Mouse (Mus musculus) gonadal fat pad, adult 2 months (tissue): ENCODE measurements at regions not wholly inside any gene's neighbourhood (a gene's known extent, or its start where the extent isn't known, plus 50 kb on each side); places are given as distances from the start of the nearest gene placed in this dataset.
A peak's percentile ranks its signal among the peaks of the same experiment; 100 is the strongest.

Experiments
- DNase-seq: peaks from one replicate; pipeline ENCODE4 v3.0.0-alpha.2; 2012; ENCODE audit warnings: low read depth

DNA sequence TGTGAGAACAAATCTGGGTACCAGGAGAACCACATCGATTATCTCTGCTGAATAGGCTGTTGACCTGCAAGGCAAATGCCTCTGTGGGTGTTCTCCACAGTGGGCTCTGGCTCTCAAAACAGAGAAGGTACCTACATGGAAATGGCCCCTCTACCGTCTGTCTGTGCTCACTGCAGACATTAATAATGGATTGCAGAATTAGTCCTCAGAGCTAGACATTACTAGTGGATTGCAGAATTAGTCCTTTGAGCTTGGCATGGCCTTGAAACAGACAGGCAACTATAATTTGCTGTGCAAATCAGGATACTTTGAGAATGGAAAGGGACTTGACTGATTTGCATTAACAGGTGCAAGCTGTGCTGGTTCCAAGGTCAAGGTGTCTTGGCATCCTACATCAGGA lies 77.3 kb upstream of the Gm26897 start:
- no peak for DNase-seq

DNA sequence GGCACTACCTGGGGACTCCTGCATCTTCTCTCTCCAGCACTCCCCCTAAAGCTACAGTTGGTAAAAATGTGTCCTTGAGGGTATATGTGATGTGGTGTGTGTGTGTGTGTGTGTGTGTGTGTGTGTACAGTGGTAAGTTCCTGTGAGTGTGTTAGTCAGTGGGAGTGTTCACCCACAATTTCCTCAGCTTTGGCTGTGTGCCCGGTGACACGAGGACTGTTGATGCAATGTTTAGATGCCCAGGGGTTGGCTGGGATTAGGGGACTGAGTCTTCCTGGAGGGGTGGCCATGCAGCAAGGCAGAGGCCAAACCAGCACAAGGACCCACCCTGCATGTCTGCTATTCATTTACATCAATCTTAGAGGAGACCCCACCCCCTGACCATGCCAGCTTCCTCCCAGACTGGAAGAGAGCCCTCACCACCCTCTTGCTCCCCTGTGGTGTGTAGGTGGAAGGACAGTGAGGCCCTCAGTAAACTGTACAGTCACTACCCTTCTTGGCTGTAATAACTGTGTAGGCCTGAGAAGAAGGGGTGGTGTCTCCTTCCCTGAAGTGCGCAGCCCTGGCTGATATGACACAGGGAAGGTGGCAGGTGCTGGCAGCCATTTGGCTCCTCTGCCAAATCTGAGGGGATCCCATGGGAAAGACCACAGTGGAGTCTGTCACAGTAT lies 75.8 kb upstream of the Gm26897 start:
- DNase-seq: no peak

GRCm38 (mm10) chr5:111659229-111659628 lies 74.5 kb upstream of the Gm26897 start:
- DNase-seq: no peak

DNA sequence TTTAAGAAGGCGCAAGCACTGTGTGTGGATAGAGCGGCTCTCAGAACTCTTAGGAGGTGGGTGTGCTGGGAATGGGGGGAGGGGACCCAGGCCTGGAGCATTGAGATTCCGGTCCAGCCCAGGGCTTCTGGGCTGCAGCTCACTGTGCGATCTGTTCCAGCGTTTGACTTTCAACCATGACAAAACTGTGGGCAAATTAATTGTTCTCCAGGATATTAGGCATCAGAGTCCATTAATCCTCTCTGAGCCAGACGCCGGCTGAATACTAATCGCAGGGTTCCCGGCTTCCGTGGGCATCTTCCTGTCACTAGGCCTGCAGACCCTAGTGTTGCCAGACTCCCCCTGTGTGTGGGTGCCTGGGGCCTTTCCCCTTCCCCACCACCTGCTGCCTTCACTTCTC lies 73.3 kb upstream of the Gm26897 start:
- DNase-seq: no peak

DNA sequence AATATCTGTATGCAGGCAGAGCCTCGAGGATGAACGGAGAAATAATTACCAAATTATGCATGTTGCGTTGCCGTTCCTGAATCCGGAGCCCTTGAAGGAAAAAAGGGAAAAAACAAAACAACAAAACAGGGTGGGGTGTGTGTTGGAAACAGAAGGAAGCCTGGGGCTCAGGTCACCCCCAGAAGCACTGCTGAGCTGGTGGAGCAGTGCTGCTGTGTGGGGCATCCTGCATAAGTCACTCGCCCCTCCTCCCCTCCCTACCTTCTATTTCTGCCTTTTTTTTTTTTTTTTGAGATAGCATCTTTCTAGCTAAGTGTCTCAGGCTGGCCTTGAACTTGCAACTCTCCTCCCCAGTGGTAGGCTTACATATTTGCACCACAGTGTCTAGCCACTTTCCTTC lies 72.8 kb upstream of the Gm26897 start:
- DNase-seq: no peak

- no peak for DNase-seq
These were observed 71.8 kb upstream of the Gm26897 start for GRCm38 (mm10) chr5:111661971-111662370.

DNA sequence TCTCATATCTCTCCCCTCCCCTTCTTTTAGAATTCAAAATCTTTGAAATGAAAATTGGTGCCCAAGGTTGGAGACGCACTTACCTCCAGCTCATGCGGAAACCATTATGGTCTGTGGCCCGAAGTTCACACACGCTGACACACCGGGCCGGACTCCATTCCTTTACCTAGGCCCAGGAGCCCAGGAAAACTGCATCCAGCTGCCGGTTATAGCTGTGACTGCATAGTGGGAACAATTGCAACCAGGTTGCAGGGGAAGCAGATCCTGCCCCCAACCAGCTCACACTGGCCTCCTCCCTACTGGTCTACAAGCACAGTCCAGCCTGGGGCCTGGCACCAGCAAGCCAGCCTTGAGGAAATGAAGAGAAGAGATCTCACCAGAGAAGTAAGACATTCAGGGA lies 69.9 kb upstream of the Gm26897 start:
- no peak for DNase-seq

- DNase-seq: no peak
These were observed 68.3 kb upstream of the Gm26897 start for GRCm38 (mm10) chr5:111665406-111665805.

- DNase-seq: no peak
These were observed 67.7 kb upstream of the Gm26897 start for GRCm38 (mm10) chr5:111666007-111666406.

DNA sequence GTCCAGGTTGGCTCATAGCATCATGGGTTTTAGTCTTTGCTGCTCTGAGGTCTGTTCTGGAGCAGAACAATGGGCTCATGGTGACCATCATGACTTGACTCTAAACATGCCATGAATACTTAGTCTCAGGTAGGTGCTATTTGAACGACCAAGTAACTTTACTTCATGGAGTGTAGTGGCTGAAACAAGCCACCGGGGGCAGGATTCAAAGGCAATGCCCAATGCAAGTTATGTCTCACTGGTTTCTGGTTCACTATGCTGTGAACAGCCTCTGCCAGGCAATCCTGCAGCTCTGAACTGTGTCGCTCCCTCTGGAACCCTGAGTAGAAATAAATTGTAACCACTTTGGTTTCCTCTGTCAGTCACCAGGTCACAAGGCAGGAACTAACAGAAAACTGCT lies 65.8 kb upstream of the Gm26897 start:
- DNase-seq: no peak

DNA sequence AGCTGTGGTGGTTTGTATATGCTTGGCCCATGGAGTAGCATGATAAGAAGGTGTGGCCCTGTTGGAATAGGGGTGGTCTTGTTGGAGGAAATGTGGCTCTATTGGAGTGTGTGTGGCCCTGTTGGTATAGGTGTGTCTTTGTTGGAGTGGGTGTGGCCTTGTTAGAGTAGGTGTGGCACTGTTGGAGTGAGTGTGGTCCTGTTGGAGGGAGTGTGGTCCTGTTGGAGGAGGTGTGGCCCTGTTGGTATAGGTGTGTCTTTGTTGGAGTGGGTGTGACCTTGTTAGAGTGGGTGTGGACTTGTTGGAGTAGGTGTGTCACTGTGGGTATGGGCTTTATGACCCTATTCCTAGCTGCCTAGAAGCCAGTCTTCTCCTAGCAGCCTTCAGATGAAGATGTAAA lies 64.6 kb upstream of the Gm26897 start:
- no peak for DNase-seq

- DNase-seq: no peak
These were observed 62.0 kb upstream of the Gm26897 start for GRCm38 (mm10) chr5:111671762-111672161.

DNA sequence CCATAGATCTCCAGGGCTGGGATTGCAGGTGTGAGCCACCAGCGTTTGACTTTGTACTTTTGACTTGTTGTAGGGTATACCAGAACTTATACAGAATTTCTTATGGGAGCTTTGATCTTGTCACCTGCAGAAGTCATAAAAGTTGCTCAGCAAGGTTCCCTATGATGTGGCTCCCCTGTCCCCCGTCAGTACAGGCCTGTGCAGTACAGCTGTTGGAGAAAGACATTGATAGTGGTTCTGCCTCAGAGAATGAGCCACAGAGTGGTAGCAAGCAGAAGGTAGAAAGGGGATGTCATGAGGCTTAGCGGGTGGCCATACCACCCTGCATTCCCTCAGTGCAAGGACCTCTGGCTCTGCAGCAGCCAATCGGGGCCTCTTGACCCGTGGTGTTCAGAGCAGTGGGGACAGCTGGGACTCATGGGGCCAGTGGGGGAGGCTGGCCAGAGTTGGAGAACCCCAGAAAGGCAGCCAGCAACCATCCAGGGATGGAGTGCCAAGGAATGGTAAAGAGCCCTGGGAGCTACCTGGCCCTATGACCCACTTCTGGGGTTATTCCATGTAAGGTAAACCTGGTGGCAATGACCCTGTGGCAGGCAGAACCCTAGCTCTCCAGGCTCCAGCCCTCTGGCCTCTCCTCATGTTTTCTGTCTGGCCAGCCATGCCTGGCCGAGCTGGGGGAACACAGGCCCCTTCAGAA lies 58.6 kb upstream of the Gm26897 start:
- no peak for DNase-seq

DNA sequence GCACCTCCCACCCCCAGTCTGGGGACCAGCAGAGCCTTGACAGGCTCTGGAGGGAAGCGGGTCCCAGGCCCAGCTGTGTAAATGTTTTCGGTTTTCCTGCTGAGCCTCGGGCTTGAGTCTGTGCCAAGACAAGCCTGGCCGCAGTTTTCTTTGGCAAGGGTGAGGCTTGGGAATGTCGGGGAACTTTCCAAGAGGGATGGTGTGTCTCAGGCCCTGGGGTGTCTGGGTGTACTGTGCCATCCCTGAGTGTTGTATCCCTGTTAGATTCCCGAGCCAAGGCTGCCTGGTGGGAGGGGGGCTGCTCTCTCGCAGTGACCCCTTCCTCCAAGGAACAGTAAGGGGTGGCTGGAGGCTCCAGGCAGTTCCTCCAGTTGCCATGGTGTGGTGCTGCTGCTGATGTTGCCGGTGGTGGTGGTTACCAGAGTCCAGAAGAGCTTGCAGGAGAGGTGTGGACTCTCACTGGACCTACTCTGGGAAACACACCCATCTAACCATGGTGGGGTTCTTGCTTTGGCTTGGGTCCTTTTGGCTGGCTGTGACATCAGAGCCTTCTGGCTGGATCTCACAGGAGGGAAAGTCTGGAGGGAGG lies 58.0 kb upstream of the Gm26897 start:
- peak; percentile 59 for DNase-seq

DNA sequence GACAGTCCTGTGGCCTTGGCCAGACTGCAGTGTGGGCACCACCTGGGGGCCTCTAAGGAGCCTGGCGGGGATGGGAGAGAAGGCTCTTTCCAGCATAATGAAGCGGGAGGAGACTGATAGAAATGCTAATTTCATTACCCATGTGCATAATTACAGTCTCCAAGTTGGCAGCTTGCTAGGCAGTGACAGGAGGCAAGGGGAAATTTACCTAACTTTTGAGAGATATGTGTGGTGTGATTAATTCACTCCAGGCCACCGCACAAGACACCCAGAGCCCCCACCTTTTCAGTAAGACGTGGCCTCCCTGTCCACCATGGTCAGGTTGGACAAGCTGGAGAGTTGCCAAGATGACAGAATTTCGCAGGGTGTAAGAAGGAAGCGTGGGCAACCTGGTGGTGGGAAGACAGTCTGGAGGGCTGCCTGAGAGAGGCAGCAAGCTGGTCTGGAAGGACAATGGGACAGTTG lies 55.8 kb upstream of the Gm26897 start:
- DNase-seq: no peak

DNA sequence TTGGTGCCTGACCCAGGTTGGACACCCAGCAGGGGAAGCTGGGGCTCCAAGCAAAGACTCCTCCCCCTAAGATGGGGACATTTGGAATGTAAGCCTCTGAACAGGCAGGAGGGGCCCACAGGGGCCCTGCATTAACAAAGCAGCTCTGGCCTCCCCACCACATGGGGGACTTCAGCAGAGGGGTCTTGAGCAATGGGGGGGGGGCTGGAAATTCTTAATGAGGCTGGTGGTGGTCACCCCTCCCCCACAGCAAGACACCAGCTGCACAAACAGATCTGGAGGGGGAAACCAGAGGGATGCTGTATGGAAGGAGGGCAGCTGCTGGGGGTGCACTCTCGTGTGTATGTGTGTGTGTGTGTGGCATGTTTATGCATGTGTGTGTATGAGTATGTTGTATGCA lies 55.2 kb upstream of the Gm26897 start:
- no peak for DNase-seq

GRCm38 (mm10) chr5:111681362-111682028 lies 52.2 kb upstream of the Gm26897 start:
- no peak for DNase-seq

- DNase-seq: no peak
These were observed 50.8 kb upstream of the Gm26897 start for GRCm38 (mm10) chr5:111682899-111683298.
